Mouse (Mus musculus): ENCODE data around the gene Noc3l. TPM values are rescaled to one million over a fixed set of nuclear protein-coding genes. Genes with fewer than 3 reads are reported as not detected.

Noc3l gene
- polyA plus RNA-seq, 1 experiment from 2014 or later = 6.2 TPM

- ATAC-seq (replicated peaks; ENCODE audit: insufficient number of reproducible peaks, low FRiP score, low TSS enrichment) = no peak
- WGBS (ENCODE audit: insufficient replicate concordance) = 82% methylated on average over 9 of the region's 9 CpGs
- H3K4me1 ChIP-seq (ENCODE audit: control insufficient read depth, insufficient read depth, low read length) = no peaks in the 10 kb centered on the region
- H3K27ac ChIP-seq (ENCODE audit: low read depth, low read length) = no peak overlapping the region
- no peaks in the 10 kb centered on the region for H3K36me3 ChIP-seq (ENCODE audit: control insufficient read depth, insufficient read depth, low read length)
- no peak overlapping the region for H3K4me2 ChIP-seq
- no peaks in the 10 kb centered on the region for H3K9me3 ChIP-seq (replicated peaks; ENCODE audit: control insufficient read depth, low read length)
- H3K9ac ChIP-seq (ENCODE audit: low read depth, low read length) = no peak overlapping the region
- H3K27me3 ChIP-seq (ENCODE audit: control insufficient read depth, insufficient read depth, low read length) = no peaks in the 10 kb centered on the region
- H3K4me3 ChIP-seq (ENCODE audit: low read depth, low read length) = no peak overlapping the region
Measured at GRCm38 (mm10) chr19:38783542-38783941, 35.5 kb downstream of the Noc3l start.

GRCm38 (mm10) chr19:38778805-38779204 is 40.2 kb downstream of the Noc3l start:
- Histone ChIP-seq H3K36me3 (ENCODE audit: control insufficient read depth, insufficient read depth, low read length) (no peaks in the 10 kb centered on the region), H3K4me2 (no peak overlapping the region), H3K27ac (ENCODE audit: low read depth, low read length) (no peak overlapping the region), H3K4me1 (ENCODE audit: control insufficient read depth, insufficient read depth, low read length) (no peaks in the 10 kb centered on the region), H3K9me3 (replicated peaks; ENCODE audit: control insufficient read depth, low read length) (no peaks in the 10 kb centered on the region), H3K27me3 (ENCODE audit: control insufficient read depth, insufficient read depth, low read length) (no peaks in the 10 kb centered on the region), H3K4me3 (ENCODE audit: low read depth, low read length) (no peak overlapping the region), H3K9ac (ENCODE audit: low read depth, low read length) (no peak overlapping the region)
- WGBS (ENCODE audit: insufficient replicate concordance) = 70% methylated on average over 2 of the region's 2 CpGs
- ATAC-seq (replicated peaks; ENCODE audit: insufficient number of reproducible peaks, low FRiP score, low TSS enrichment) = no peak

GRCm38 (mm10) chr19:38775548-38775947 is 43.5 kb downstream of the Noc3l start:
- no peak overlapping the region for H3K4me3 ChIP-seq (ENCODE audit: low read depth, low read length)
- no peaks in the 10 kb centered on the region for H3K4me1 ChIP-seq (ENCODE audit: control insufficient read depth, insufficient read depth, low read length)
- ATAC-seq (replicated peaks; ENCODE audit: insufficient number of reproducible peaks, low FRiP score, low TSS enrichment) = no peak
- no peak overlapping the region for H3K4me2 ChIP-seq
- H3K27ac ChIP-seq (ENCODE audit: low read depth, low read length) = no peak overlapping the region
- H3K9me3 ChIP-seq (replicated peaks; ENCODE audit: control insufficient read depth, low read length) = no peaks in the 10 kb centered on the region
- H3K9ac ChIP-seq (ENCODE audit: low read depth, low read length) = no peak overlapping the region
- WGBS (ENCODE audit: insufficient replicate concordance) = 50% methylated on average over 4 of the region's 4 CpGs
- no peaks in the 10 kb centered on the region for H3K36me3 ChIP-seq (ENCODE audit: control insufficient read depth, insufficient read depth, low read length)
- no peaks in the 10 kb centered on the region for H3K27me3 ChIP-seq (ENCODE audit: control insufficient read depth, insufficient read depth, low read length)

GRCm38 (mm10) chr19:38766306-38766705 is 52.7 kb downstream of the Noc3l start:
- Histone ChIP-seq H3K4me2 (no peak overlapping the region), H3K4me3 (ENCODE audit: low read depth, low read length) (no peak overlapping the region), H3K27me3 (ENCODE audit: control insufficient read depth, insufficient read depth, low read length) (no peaks in the 10 kb centered on the region), H3K36me3 (ENCODE audit: control insufficient read depth, insufficient read depth, low read length) (no peaks in the 10 kb centered on the region), H3K27ac (ENCODE audit: low read depth, low read length) (no peak overlapping the region), H3K9ac (ENCODE audit: low read depth, low read length) (no peak overlapping the region), H3K4me1 (ENCODE audit: control insufficient read depth, insufficient read depth, low read length) (no peaks in the 10 kb centered on the region), H3K9me3 (replicated peaks; ENCODE audit: control insufficient read depth, low read length) (no peaks in the 10 kb centered on the region)
- WGBS (ENCODE audit: insufficient replicate concordance) = 80% methylated on average over 2 of the region's 2 CpGs
- ATAC-seq (replicated peaks; ENCODE audit: insufficient number of reproducible peaks, low FRiP score, low TSS enrichment) = no peak

GRCm38 (mm10) chr19:38760441-38760840 is 58.6 kb downstream of the Noc3l start:
- no peak overlapping the region for H3K27ac ChIP-seq (ENCODE audit: low read depth, low read length)
- no peaks in the 10 kb centered on the region for H3K27me3 ChIP-seq (ENCODE audit: control insufficient read depth, insufficient read depth, low read length)
- no peak for ATAC-seq (replicated peaks; ENCODE audit: insufficient number of reproducible peaks, low FRiP score, low TSS enrichment)
- H3K9me3 ChIP-seq (replicated peaks; ENCODE audit: control insufficient read depth, low read length) = no peaks in the 10 kb centered on the region
- H3K36me3 ChIP-seq (ENCODE audit: control insufficient read depth, insufficient read depth, low read length) = no peaks in the 10 kb centered on the region
- no peak overlapping the region for H3K4me2 ChIP-seq
- H3K9ac ChIP-seq (ENCODE audit: low read depth, low read length) = no peak overlapping the region
- WGBS (ENCODE audit: insufficient replicate concordance) = 53% methylated on average over 3 of the region's 3 CpGs
- H3K4me1 ChIP-seq (ENCODE audit: control insufficient read depth, insufficient read depth, low read length) = no peaks in the 10 kb centered on the region
- no peak overlapping the region for H3K4me3 ChIP-seq (ENCODE audit: low read depth, low read length)

- Histone ChIP-seq H3K36me3 (ENCODE audit: control insufficient read depth, insufficient read depth, low read length) (no peaks in the 10 kb centered on the region), H3K9me3 (replicated peaks; ENCODE audit: control insufficient read depth, low read length) (no peaks in the 10 kb centered on the region), H3K9ac (ENCODE audit: low read depth, low read length) (no peak overlapping the region), H3K4me2 (no peak overlapping the region), H3K4me3 (ENCODE audit: low read depth, low read length) (no peak overlapping the region), H3K27ac (ENCODE audit: low read depth, low read length) (no peak overlapping the region), H3K27me3 (ENCODE audit: control insufficient read depth, insufficient read depth, low read length) (no peaks in the 10 kb centered on the region), H3K4me1 (ENCODE audit: control insufficient read depth, insufficient read depth, low read length) (no peaks in the 10 kb centered on the region)
- no peak for ATAC-seq (replicated peaks; ENCODE audit: insufficient number of reproducible peaks, low FRiP score, low TSS enrichment)
- 72% methylated on average over 7 of the region's 7 CpGs for WGBS (ENCODE audit: insufficient replicate concordance)
Measured at GRCm38 (mm10) chr19:38758685-38759472, 60.2 kb downstream of the Noc3l start.

- ATAC-seq (replicated peaks; ENCODE audit: insufficient number of reproducible peaks, low FRiP score, low TSS enrichment) = no peak
- no peaks in the 10 kb centered on the region for H3K9me3 ChIP-seq (replicated peaks; ENCODE audit: control insufficient read depth, low read length)
- H3K4me1 ChIP-seq (ENCODE audit: control insufficient read depth, insufficient read depth, low read length) = no peaks in the 10 kb centered on the region
- H3K27me3 ChIP-seq (ENCODE audit: control insufficient read depth, insufficient read depth, low read length) = no peaks in the 10 kb centered on the region
- no peak overlapping the region for H3K4me3 ChIP-seq (ENCODE audit: low read depth, low read length)
- H3K4me2 ChIP-seq = no peak overlapping the region
- WGBS (ENCODE audit: insufficient replicate concordance) = 66% methylated on average over 5 of the region's 5 CpGs
- no peak overlapping the region for H3K27ac ChIP-seq (ENCODE audit: low read depth, low read length)
- no peaks in the 10 kb centered on the region for H3K36me3 ChIP-seq (ENCODE audit: control insufficient read depth, insufficient read depth, low read length)
- no peak overlapping the region for H3K9ac ChIP-seq (ENCODE audit: low read depth, low read length)
Measured at GRCm38 (mm10) chr19:38758056-38758455, 61.0 kb downstream of the Noc3l start.

- H3K4me1 ChIP-seq (ENCODE audit: control insufficient read depth, insufficient read depth, low read length) = no peaks in the 10 kb centered on the region
- H3K27ac ChIP-seq (ENCODE audit: low read depth, low read length) = no peak overlapping the region
- H3K4me2 ChIP-seq = no peak overlapping the region
- no peak overlapping the region for H3K4me3 ChIP-seq (ENCODE audit: low read depth, low read length)
- H3K9me3 ChIP-seq (replicated peaks; ENCODE audit: control insufficient read depth, low read length) = no peaks in the 10 kb centered on the region
- 84% methylated on average over 3 of the region's 3 CpGs for WGBS (ENCODE audit: insufficient replicate concordance)
- no peaks in the 10 kb centered on the region for H3K27me3 ChIP-seq (ENCODE audit: control insufficient read depth, insufficient read depth, low read length)
- no peak for ATAC-seq (replicated peaks; ENCODE audit: insufficient number of reproducible peaks, low FRiP score, low TSS enrichment)
- no peak overlapping the region for H3K9ac ChIP-seq (ENCODE audit: low read depth, low read length)
- H3K36me3 ChIP-seq (ENCODE audit: control insufficient read depth, insufficient read depth, low read length) = no peaks in the 10 kb centered on the region
Measured at GRCm38 (mm10) chr19:38757161-38757560, 61.9 kb downstream of the Noc3l start.

GRCm38 (mm10) chr19:38750192-38750591 is 68.8 kb downstream of the Noc3l start:
- no peaks in the 10 kb centered on the region for H3K27me3 ChIP-seq (ENCODE audit: control insufficient read depth, insufficient read depth, low read length)
- WGBS (ENCODE audit: insufficient replicate concordance) = 50% methylated on average over 4 of the region's 4 CpGs

More at GRCm38 (mm10) chr19:38750192-38750591, 68.8 kb downstream of the Noc3l start:
- ATAC-seq (replicated peaks; ENCODE audit: insufficient number of reproducible peaks, low FRiP score, low TSS enrichment) = no peak
- no peak overlapping the region for H3K27ac ChIP-seq (ENCODE audit: low read depth, low read length)
- no peak overlapping the region for H3K4me3 ChIP-seq (ENCODE audit: low read depth, low read length)
- no peak overlapping the region for H3K9ac ChIP-seq (ENCODE audit: low read depth, low read length)
- no peaks in the 10 kb centered on the region for H3K9me3 ChIP-seq (replicated peaks; ENCODE audit: control insufficient read depth, low read length)
- no peaks in the 10 kb centered on the region for H3K36me3 ChIP-seq (ENCODE audit: control insufficient read depth, insufficient read depth, low read length)
- peaks cover 3% of the 10 kb centered on the region; the same call in 1 of the 2 replicates for H3K4me1 ChIP-seq (ENCODE audit: control insufficient read depth, insufficient read depth, low read length)
- no peak overlapping the region for H3K4me2 ChIP-seq
